Mouse (Mus musculus) R1 (cell line): ENCODE data around the gene Vmn1r72.
"Not testable (repeated sequence)": the region's sequence is repeated elsewhere in the genome, so short reads cannot be mapped to it uniquely, and the experiment has no call there.

Source experiments
- DNase-seq: peaks from one replicate; pipeline ENCODE4 v3.0.0-alpha.2; 2018; ENCODE audit warnings: low read depth, low spot score

The Vmn1r72 gene

GRCm38 (mm10) chr7:11680047-11680446 is at the start of gene Vmn1r72:
Gene Vmn1r72 (minus strand): TSS chr7:11680147.
- DNase-seq: not testable (repeated sequence)

GRCm38 (mm10) chr7:11617082-11617481 is 62.9 kb downstream of the Vmn1r72 start:
- peak; percentile 82 for DNase-seq
